In the genomic region with DNA sequence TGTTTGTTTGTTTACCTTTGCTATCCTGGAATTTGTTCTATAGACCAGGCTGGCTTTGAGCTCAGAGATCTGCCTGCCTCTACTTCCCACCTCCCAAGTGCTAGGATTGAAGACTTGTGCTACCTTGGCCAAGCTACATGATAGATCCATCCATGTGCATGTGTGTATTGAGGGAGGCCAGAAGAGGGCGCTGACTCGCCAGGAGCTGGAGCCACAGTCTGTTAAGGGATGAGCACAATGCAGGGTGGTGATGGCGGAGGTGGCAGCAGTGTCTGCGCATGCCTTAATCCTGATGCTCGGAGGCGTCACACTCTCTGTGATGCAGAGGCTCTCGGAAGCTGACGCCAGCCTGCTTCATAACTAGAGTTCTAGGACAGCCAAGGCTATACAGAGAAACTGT, we compare ENCODE assay signal across 8 mouse cellular contexts. TPM values are rescaled to one million over a fixed set of nuclear protein-coding genes. Genes with fewer than 3 reads are reported as not detected.
DNase-seq lines count a peak whose midpoint lies in the region; ATAC-seq and TF ChIP-seq lines count a peak whose summit lies in the region.

No protein-coding gene starts in this region.

- H3K9me3 ChIP-seq in kidney, embryonic 16.5 days (ENCODE audit: low read length) = no peaks in the 10 kb centered on the region
- no peaks in the 10 kb centered on the region for H3K9me3 ChIP-seq in CH12.LX (replicated peaks; ENCODE audit: low read length)
- no peaks in the 10 kb centered on the region for H3K9me3 ChIP-seq in liver, postnatal 0 days (ENCODE audit: low read length)

- no peak for TF ChIP-seq EP300 in CH12.LX (IDR thresholded peaks at IDR 0.05; ENCODE audit: low read length)
- TF ChIP-seq EP300 in liver, postnatal 0 days (IDR thresholded peaks at IDR 0.05; ENCODE audit: low read depth) = no peak

- dilution Hi-C loops in CH12.LX (cut with MboI; ENCODE audit: extremely low pct_ligation_motif_present, extremely low pct_unique_long_range_greater_than_20kb, low sequenced_read_pairs) = no loop called here

- DNase-seq in kidney, adult 11 months = peak; percentile 33
- DNase-seq in CH12.LX (ENCODE audit: extremely low read depth) = peak; percentile 78
- peak; percentile 55 for DNase-seq in gastrocnemius, postnatal 14 days
- peak; percentile 74 for DNase-seq in liver, postnatal 0 days
- DNase-seq in retina, embryonic 14.5 days (ENCODE audit: low spot score) = peak; percentile 65

- WGBS in kidney, embryonic 16.5 days = 80% methylated on average over 8 of the region's 8 CpGs
- 65% methylated on average over 8 of the region's 8 CpGs for WGBS in liver, postnatal 0 days (ENCODE audit: insufficient replicate concordance)

- ATAC-seq in kidney, embryonic 16.5 days (ENCODE audit: low FRiP score, low TSS enrichment) = no peak
- ATAC-seq in liver, postnatal 0 days = peak; percentile 71
- ATAC-seq in activated CD4-positive, CD25-positive, alpha-beta regulatory T cell, adult 4 months = no peak

- H3K4me1 ChIP-seq in kidney, embryonic 16.5 days (ENCODE audit: insufficient read depth, low read length) = no peaks in the 10 kb centered on the region
- H3K4me1 ChIP-seq in CH12.LX (ENCODE audit: control insufficient read depth in 1 of 2, insufficient read depth in 2 of 2) = no peaks in the 10 kb centered on the region
- H3K4me1 ChIP-seq in bone marrow macrophage, adult 2 months (ENCODE audit: control insufficient read depth, insufficient read depth, low read length) = no peaks in the 10 kb centered on the region
- H3K4me1 ChIP-seq in liver, postnatal 0 days (ENCODE audit: insufficient read depth) = 0 out of 2 replicates have a peak, but pooled peaks cover 10% of the 10 kb centered on the region

- TF ChIP-seq POLR2A in CH12.LX (IDR thresholded peaks at IDR 0.05; ENCODE audit: low read depth, low read length) = no peak
- no peak for TF ChIP-seq POLR2A in bone marrow macrophage, adult 2 months (IDR thresholded peaks at IDR 0.05; ENCODE audit: borderline replicate concordance, low read depth, low read length)

- no peak overlapping the region for H3K4me3 ChIP-seq in kidney, embryonic 16.5 days (ENCODE audit: low read length)
- no peak overlapping the region for H3K4me3 ChIP-seq in CH12.LX (replicated peaks in 1 of 3; ENCODE audit: low read depth in 2 of 3, low read length in 2 of 3, poor library complexity in 1 of 3)
- no peak overlapping the region for H3K4me3 ChIP-seq in bone marrow macrophage, adult 2 months (ENCODE audit: insufficient read depth, low read length)
- no peak overlapping the region for H3K4me3 ChIP-seq in liver, postnatal 0 days (ENCODE audit: low read depth, low read length)

- no peak overlapping the region for H3K27ac ChIP-seq in kidney, embryonic 16.5 days (ENCODE audit: low read length)
- no peak overlapping the region for H3K27ac ChIP-seq in CH12.LX (ENCODE audit: insufficient read depth, low read depth)
- no peak overlapping the region for H3K27ac ChIP-seq in bone marrow macrophage, adult 2 months (ENCODE audit: insufficient read depth, low read depth, low read length)
- H3K27ac ChIP-seq in liver, postnatal 0 days (ENCODE audit: low read depth) = no peak overlapping the region

- peaks cover 64% of the 10 kb centered on the region for H3K36me3 ChIP-seq in kidney, embryonic 16.5 days (ENCODE audit: insufficient read depth, low read length)
- H3K36me3 ChIP-seq in CH12.LX (replicated peaks in 1 of 2; ENCODE audit: control insufficient read depth in 1 of 2, insufficient read depth in 1 of 2, low read length in 1 of 2) = peaks cover 31 to 65% of the 10 kb centered on the region in 2 experiments
- H3K36me3 ChIP-seq in liver, postnatal 0 days (replicated peaks; ENCODE audit: insufficient read depth, low read length) = peaks cover 77% of the 10 kb centered on the region

- TF ChIP-seq CTCF in CH12.LX (conservative IDR thresholded peaks at IDR 0.05 in 1 of 2, IDR thresholded peaks at IDR 0.05 in 1 of 2; ENCODE audit: low read depth in 2 of 2, low read length in 2 of 2) = peak; percentile 69 to 93
- TF ChIP-seq CTCF in bone marrow macrophage, adult 2 months (IDR thresholded peaks at IDR 0.05; ENCODE audit: low read depth, low read length) = peak; percentile 71
- peak; percentile 88 for TF ChIP-seq CTCF in liver, postnatal 0 days (IDR thresholded peaks at IDR 0.05; ENCODE audit: low read depth)

- TF ChIP-seq RAD21 in CH12.LX (IDR thresholded peaks at IDR 0.05; ENCODE audit: low read depth, low read length) = peak; percentile 84

- peaks cover 10% of the 10 kb centered on the region for H3K79me2 ChIP-seq in CH12.LX (replicated peaks; ENCODE audit: control insufficient read depth, extremely low read depth, insufficient read depth, poor library complexity, severe bottlenecking)

- intact Hi-C loops in gastrocnemius, postnatal 14 days (cut with DNase I; ENCODE audit: low total_unique reads) = no loop called here

- H3K4me2 ChIP-seq in kidney, embryonic 16.5 days (replicated peaks; ENCODE audit: low read depth, low read length) = no peak overlapping the region
- H3K4me2 ChIP-seq in CH12.LX (ENCODE audit: insufficient read depth, low read depth, poor library complexity, severe bottlenecking) = no peak overlapping the region
- H3K4me2 ChIP-seq in liver, postnatal 0 days (ENCODE audit: low read depth, low read length) = no peak overlapping the region

- no peaks in the 10 kb centered on the region for H3K27me3 ChIP-seq in kidney, embryonic 16.5 days (ENCODE audit: insufficient read depth, low read length)
- no peaks in the 10 kb centered on the region for H3K27me3 ChIP-seq in CH12.LX (replicated peaks)
- H3K27me3 ChIP-seq in liver, postnatal 0 days (ENCODE audit: insufficient read depth, low read length) = no peaks in the 10 kb centered on the region

- H3K9ac ChIP-seq in kidney, embryonic 16.5 days (replicated peaks; ENCODE audit: low read length) = no peak overlapping the region
- H3K9ac ChIP-seq in CH12.LX (ENCODE audit: insufficient read depth, low read depth) = no peak overlapping the region
- no peak overlapping the region for H3K9ac ChIP-seq in liver, postnatal 0 days (replicated peaks)

- in situ Hi-C loops in CH12.LX (cut with MboI; ENCODE audit: low pct_ligation_motif_present, low pct_unique_long_range_greater_than_20kb, low sequenced_read_pairs) = no loop called here

TF ChIP-seq in CH12.LX, 34 proteins besides CTCF, POLR2A, EP300 and RAD21:
- TF ChIP-seq GABPA (IDR thresholded peaks at IDR 0.05; ENCODE audit: insufficient replicate concordance, low read depth, low read length) (no peak), MAX (IDR thresholded peaks at IDR 0.05; ENCODE audit: low read length) (peak; percentile 67), ZC3H11A (IDR thresholded peaks at IDR 0.05; ENCODE audit: low read depth, low read length) (0 out of 2 replicates have a peak, but pooled peaks have one; percentile 2), MYC (IDR thresholded peaks at IDR 0.05; ENCODE audit: low read depth, low read length) (peak; percentile 78; the same call in 1 of the 2 replicates), SMC3 (IDR thresholded peaks at IDR 0.05; ENCODE audit: low read depth, low read length) (peak; percentile 81), E2F4 (IDR thresholded peaks at IDR 0.05; ENCODE audit: insufficient replicate concordance, low read depth, low read length) (no peak)

RNA-seq across cellular contexts. Expression of a gene that starts 7.8 kb away (rescaled TPM):
- 560 and 596 TPM in 2 replicates for polyA plus RNA-seq in kidney, embryonic 16.5 days (2015; fragmentation: Nextera tagmentation; extraction: Ambion mirVana)
- total RNA-seq in CH12.LX (2012; rRNA removed) (51.4 and 73.2 TPM in 2 replicates), CH12.LX (2014; rRNA removed) (37.8 and 46.6 TPM in 2 replicates)
- 63.7 and 67.6 TPM in 2 replicates for polyA plus RNA-seq in CH12.LX (2012; ENCODE audit: insufficient read length, low read depth)
- polyA plus RNA-seq in bone marrow macrophage, adult 2 months (2012; ENCODE audit: insufficient read depth, insufficient read length, missing spikeins) = 146 and 172 TPM in 2 replicates
- 10 to 100 TPM; 41.3 to 46.3 TPM for total RNA-seq in gastrocnemius, postnatal 14 days (2021)
- polyA plus RNA-seq in liver, postnatal 0 days (2015; fragmentation: Nextera tagmentation; extraction: Ambion mirVana) = 135 and 137 TPM in 2 replicates
- polyA plus RNA-seq in activated CD4-positive, CD25-positive, alpha-beta regulatory T cell, adult 4 months (2017; shearing (Covaris generic)) = 100 to 1,000 TPM; 207 to 221 TPM

RNA-seq across cellular contexts. Expression of a gene that starts 21.2 kb away (rescaled TPM):
- 4,884 and 4,942 TPM in 2 replicates for polyA plus RNA-seq in kidney, embryonic 16.5 days (2015; fragmentation: Nextera tagmentation; extraction: Ambion mirVana)
- total RNA-seq in CH12.LX (2012; rRNA removed) (8,867 and 10,240 TPM in 2 replicates), CH12.LX (2014; rRNA removed) (9,428 and 9,904 TPM in 2 replicates)
- polyA plus RNA-seq in CH12.LX (2012; ENCODE audit: insufficient read length, low read depth) = 5,045 and 5,764 TPM in 2 replicates
- 1,442 and 1,533 TPM in 2 replicates for polyA plus RNA-seq in bone marrow macrophage, adult 2 months (2012; ENCODE audit: insufficient read depth, insufficient read length, missing spikeins)
- 100 to 1,000 TPM; 427 to 511 TPM for total RNA-seq in gastrocnemius, postnatal 14 days (2021)
- polyA plus RNA-seq in liver, postnatal 0 days (2015; fragmentation: Nextera tagmentation; extraction: Ambion mirVana) = 2,313 and 2,332 TPM in 2 replicates
- 1,000 to 10,000 TPM; 2,979 to 3,385 TPM for polyA plus RNA-seq in activated CD4-positive, CD25-positive, alpha-beta regulatory T cell, adult 4 months (2017; shearing (Covaris generic))

RNA-seq across cellular contexts. Expression of a gene that starts 39.3 kb away (rescaled TPM):
- 24.8 and 30.1 TPM in 2 replicates for polyA plus RNA-seq in kidney, embryonic 16.5 days (2015; fragmentation: Nextera tagmentation; extraction: Ambion mirVana)
- 19.3 and 29.7 TPM in 2 replicates for total RNA-seq in CH12.LX (2012; rRNA removed)
- total RNA-seq in CH12.LX (2014; rRNA removed) = 45.2 and 50.5 TPM in 2 replicates
- 35.0 and 42.4 TPM in 2 replicates for polyA plus RNA-seq in CH12.LX (2012; ENCODE audit: insufficient read length, low read depth)
- 37.3 and 37.7 TPM in 2 replicates for polyA plus RNA-seq in bone marrow macrophage, adult 2 months (2012; ENCODE audit: insufficient read depth, insufficient read length, missing spikeins)
- total RNA-seq in gastrocnemius, postnatal 14 days (2021) = 10 to 100 TPM; 28.5 to 37.4 TPM
- 5.6 and 6.1 TPM in 2 replicates for polyA plus RNA-seq in liver, postnatal 0 days (2015; fragmentation: Nextera tagmentation; extraction: Ambion mirVana)
- 10 to 100 TPM; 20.4 to 21.9 TPM for polyA plus RNA-seq in activated CD4-positive, CD25-positive, alpha-beta regulatory T cell, adult 4 months (2017; shearing (Covaris generic))

RNA-seq across cellular contexts. Expression of a gene that starts 47.6 kb away (rescaled TPM):
- 11.7 and 12.5 TPM in 2 replicates for polyA plus RNA-seq in kidney, embryonic 16.5 days (2015; fragmentation: Nextera tagmentation; extraction: Ambion mirVana)
- total RNA-seq in CH12.LX (2012; rRNA removed) = 33.1 and 46.3 TPM in 2 replicates
- 8.5 and 10.6 TPM in 2 replicates for total RNA-seq in CH12.LX (2014; rRNA removed)
- polyA plus RNA-seq in CH12.LX (2012; ENCODE audit: insufficient read length, low read depth) = 197 and 238 TPM in 2 replicates
- 89.7 and 107 TPM in 2 replicates for polyA plus RNA-seq in bone marrow macrophage, adult 2 months (2012; ENCODE audit: insufficient read depth, insufficient read length, missing spikeins)
- total RNA-seq in gastrocnemius, postnatal 14 days (2021) = 10 to 100 TPM; 28.9 to 30.2 TPM
- polyA plus RNA-seq in liver, postnatal 0 days (2015; fragmentation: Nextera tagmentation; extraction: Ambion mirVana) = 3.4 and 3.7 TPM in 2 replicates
- polyA plus RNA-seq in activated CD4-positive, CD25-positive, alpha-beta regulatory T cell, adult 4 months (2017; shearing (Covaris generic)) = 10 to 100 TPM; 42.3 to 51.7 TPM
